Mouse (Mus musculus): ENCODE measurements around the gene Sap30l. TPM values are rescaled to one million over a fixed set of nuclear protein-coding genes. Genes with fewer than 3 reads are reported as not detected.

Gene Sap30l
- polyA plus RNA-seq, 1 experiment from 2014 or later = 20.4 TPM

GRCm38 (mm10) chr11:57767171-57767570, 34.3 kb upstream of the Sap30l start:
- Histone ChIP-seq H3K4me3 (ENCODE audit: control insufficient read depth in 1 of 2, insufficient read depth in 1 of 2, low read depth in 1 of 2, low read length in 2 of 2) (no peak overlapping the region), H3K9ac (ENCODE audit: low read length) (no peak overlapping the region), H3K4me1 (ENCODE audit: control insufficient read depth in 2 of 2, insufficient read depth in 2 of 2, low read length in 2 of 2) (no peaks in the 10 kb centered on the region), H3K4me2 (ENCODE audit: low read length) (no peak overlapping the region), H3K27ac (replicated peaks in 1 of 2; ENCODE audit: control insufficient read depth in 1 of 2, insufficient read depth in 1 of 2, low read depth in 2 of 2, low read length in 2 of 2) (no peak overlapping the region), H3K9me3 (ENCODE audit: control insufficient read depth, low read length) (0 out of 2 replicates have a peak, but pooled peaks cover 7% of the 10 kb centered on the region), H3K36me3 (ENCODE audit: control insufficient read depth, insufficient read depth, low read length) (peaks cover 21% of the 10 kb centered on the region; the same call in 1 of the 2 replicates), H3K27me3 (ENCODE audit: control insufficient read depth, insufficient read depth, low read length) (no peaks in the 10 kb centered on the region)
- 57% methylated on average over 6 of the region's 6 CpGs for whole genome bisulfite sequencing
- no peak for ATAC-seq (ENCODE audit: insufficient number of reproducible peaks, insufficient read depth, low FRiP score, low read depth)

- no peak overlapping the region for H3K4me2 ChIP-seq (ENCODE audit: low read length)
- H3K4me1 ChIP-seq (ENCODE audit: control insufficient read depth in 2 of 2, insufficient read depth in 2 of 2, low read length in 2 of 2) = peaks cover 7 to 12% of the 10 kb centered on the region in 2 experiments; a peak in 3 of 4 replicates
- WGBS = 91% methylated on average over 5 of the region's 5 CpGs
- no peak for ATAC-seq (ENCODE audit: insufficient number of reproducible peaks, insufficient read depth, low FRiP score, low read depth)
- H3K27ac ChIP-seq (replicated peaks in 1 of 2; ENCODE audit: control insufficient read depth in 1 of 2, insufficient read depth in 1 of 2, low read depth in 2 of 2, low read length in 2 of 2) = no peak overlapping the region
- H3K4me3 ChIP-seq (ENCODE audit: control insufficient read depth in 1 of 2, insufficient read depth in 1 of 2, low read depth in 1 of 2, low read length in 2 of 2) = no peak overlapping the region
- no peaks in the 10 kb centered on the region for H3K9me3 ChIP-seq (ENCODE audit: control insufficient read depth, low read length)
- H3K36me3 ChIP-seq (ENCODE audit: control insufficient read depth, insufficient read depth, low read length) = peaks cover 21% of the 10 kb centered on the region; the same call in 1 of the 2 replicates
- H3K9ac ChIP-seq (ENCODE audit: low read length) = no peak overlapping the region
- H3K27me3 ChIP-seq (ENCODE audit: control insufficient read depth, insufficient read depth, low read length) = no peaks in the 10 kb centered on the region
Measured at GRCm38 (mm10) chr11:57770776-57771175, 30.7 kb upstream of the Sap30l start.

GRCm38 (mm10) chr11:57771676-57772075, 29.8 kb upstream of the Sap30l start:
- H3K4me3 ChIP-seq (ENCODE audit: control insufficient read depth in 1 of 2, insufficient read depth in 1 of 2, low read depth in 1 of 2, low read length in 2 of 2) = no peak overlapping the region
- no peak overlapping the region for H3K9ac ChIP-seq (ENCODE audit: low read length)
- peaks cover 21% of the 10 kb centered on the region; the same call in 1 of the 2 replicates for H3K36me3 ChIP-seq (ENCODE audit: control insufficient read depth, insufficient read depth, low read length)
- H3K4me2 ChIP-seq (ENCODE audit: low read length) = no peak overlapping the region
- 86% methylated on average over 8 of the region's 8 CpGs for WGBS
- no peak for ATAC-seq (ENCODE audit: insufficient number of reproducible peaks, insufficient read depth, low FRiP score, low read depth)
- H3K27ac ChIP-seq (replicated peaks in 1 of 2; ENCODE audit: control insufficient read depth in 1 of 2, insufficient read depth in 1 of 2, low read depth in 2 of 2, low read length in 2 of 2) = no peak overlapping the region
- no peaks in the 10 kb centered on the region for H3K27me3 ChIP-seq (ENCODE audit: control insufficient read depth, insufficient read depth, low read length)
- H3K9me3 ChIP-seq (ENCODE audit: control insufficient read depth, low read length) = no peaks in the 10 kb centered on the region
- H3K4me1 ChIP-seq (ENCODE audit: control insufficient read depth in 2 of 2, insufficient read depth in 2 of 2, low read length in 2 of 2) = peaks cover 7 to 12% of the 10 kb centered on the region in 2 experiments; a peak in 3 of 4 replicates

GRCm38 (mm10) chr11:57773479-57773878, 28.0 kb upstream of the Sap30l start:
- peaks cover 17% of the 10 kb centered on the region; the same call in 1 of the 2 replicates for H3K36me3 ChIP-seq (ENCODE audit: control insufficient read depth, insufficient read depth, low read length)
- no peaks in the 10 kb centered on the region for H3K9me3 ChIP-seq (ENCODE audit: control insufficient read depth, low read length)
- no peak for ATAC-seq (ENCODE audit: insufficient number of reproducible peaks, insufficient read depth, low FRiP score, low read depth)
- H3K4me3 ChIP-seq (ENCODE audit: control insufficient read depth in 1 of 2, insufficient read depth in 1 of 2, low read depth in 1 of 2, low read length in 2 of 2) = no peak overlapping the region
- 27% methylated on average over 13 of the region's 13 CpGs for WGBS
- no peak overlapping the region for H3K9ac ChIP-seq (ENCODE audit: low read length)
- no peaks in the 10 kb centered on the region for H3K27me3 ChIP-seq (ENCODE audit: control insufficient read depth, insufficient read depth, low read length)
- H3K4me2 ChIP-seq (ENCODE audit: low read length) = no peak overlapping the region
- peaks cover 7 to 12% of the 10 kb centered on the region in 2 experiments; a peak in 3 of 4 replicates for H3K4me1 ChIP-seq (ENCODE audit: control insufficient read depth in 2 of 2, insufficient read depth in 2 of 2, low read length in 2 of 2)
- H3K27ac ChIP-seq (replicated peaks in 1 of 2; ENCODE audit: control insufficient read depth in 1 of 2, insufficient read depth in 1 of 2, low read depth in 2 of 2, low read length in 2 of 2) = no peak overlapping the region

- ATAC-seq (ENCODE audit: insufficient number of reproducible peaks, insufficient read depth, low FRiP score, low read depth) = no peak
- Histone ChIP-seq H3K9me3 (ENCODE audit: control insufficient read depth, low read length) (no peaks in the 10 kb centered on the region), H3K36me3 (ENCODE audit: control insufficient read depth, insufficient read depth, low read length) (peaks cover 17% of the 10 kb centered on the region; the same call in 1 of the 2 replicates), H3K4me1 (ENCODE audit: control insufficient read depth in 2 of 2, insufficient read depth in 2 of 2, low read length in 2 of 2) (peaks cover 7 to 12% of the 10 kb centered on the region in 2 experiments; a peak in 3 of 4 replicates), H3K27me3 (ENCODE audit: control insufficient read depth, insufficient read depth, low read length) (no peaks in the 10 kb centered on the region), H3K27ac (replicated peaks in 1 of 2; ENCODE audit: control insufficient read depth in 1 of 2, insufficient read depth in 1 of 2, low read depth in 2 of 2, low read length in 2 of 2) (no peak overlapping the region), H3K9ac (ENCODE audit: low read length) (no peak overlapping the region), H3K4me2 (ENCODE audit: low read length) (no peak overlapping the region), H3K4me3 (ENCODE audit: control insufficient read depth in 1 of 2, insufficient read depth in 1 of 2, low read depth in 1 of 2, low read length in 2 of 2) (no peak overlapping the region)
- 24% methylated on average over 4 of the region's 4 CpGs for WGBS
Measured at GRCm38 (mm10) chr11:57773936-57774335, 27.5 kb upstream of the Sap30l start.

GRCm38 (mm10) chr11:57775868-57776267, 25.6 kb upstream of the Sap30l start:
- Histone ChIP-seq H3K27ac (replicated peaks in 1 of 2; ENCODE audit: control insufficient read depth in 1 of 2, insufficient read depth in 1 of 2, low read depth in 2 of 2, low read length in 2 of 2) (no peak overlapping the region), H3K9ac (ENCODE audit: low read length) (no peak overlapping the region), H3K4me1 (ENCODE audit: control insufficient read depth in 2 of 2, insufficient read depth in 2 of 2, low read length in 2 of 2) (peaks cover 7 to 12% of the 10 kb centered on the region in 2 experiments; a peak in 3 of 4 replicates), H3K4me3 (ENCODE audit: control insufficient read depth in 1 of 2, insufficient read depth in 1 of 2, low read depth in 1 of 2, low read length in 2 of 2) (no peak overlapping the region), H3K27me3 (ENCODE audit: control insufficient read depth, insufficient read depth, low read length) (no peaks in the 10 kb centered on the region), H3K36me3 (ENCODE audit: control insufficient read depth, insufficient read depth, low read length) (peaks cover 6% of the 10 kb centered on the region; the same call in 1 of the 2 replicates), H3K9me3 (ENCODE audit: control insufficient read depth, low read length) (no peaks in the 10 kb centered on the region), H3K4me2 (ENCODE audit: low read length) (no peak overlapping the region)
- no peak for ATAC-seq (ENCODE audit: insufficient number of reproducible peaks, insufficient read depth, low FRiP score, low read depth)
- WGBS = 69% methylated on average over 6 of the region's 6 CpGs

- no peak for ATAC-seq (ENCODE audit: insufficient number of reproducible peaks, insufficient read depth, low FRiP score, low read depth)
- H3K9me3 ChIP-seq (ENCODE audit: control insufficient read depth, low read length) = no peaks in the 10 kb centered on the region
- no peak overlapping the region for H3K4me2 ChIP-seq (ENCODE audit: low read length)
- peaks cover 7% of the 10 kb centered on the region; the same call in 1 of the 2 replicates for H3K36me3 ChIP-seq (ENCODE audit: control insufficient read depth, insufficient read depth, low read length)
- H3K4me1 ChIP-seq (ENCODE audit: control insufficient read depth in 2 of 2, insufficient read depth in 2 of 2, low read length in 2 of 2) = peaks cover 7 to 12% of the 10 kb centered on the region in 2 experiments; a peak in 3 of 4 replicates
- WGBS = 98% methylated on average over 3 of the region's 3 CpGs
- H3K27ac ChIP-seq (replicated peaks in 1 of 2; ENCODE audit: control insufficient read depth in 1 of 2, insufficient read depth in 1 of 2, low read depth in 2 of 2, low read length in 2 of 2) = no peak overlapping the region
- H3K27me3 ChIP-seq (ENCODE audit: control insufficient read depth, insufficient read depth, low read length) = no peaks in the 10 kb centered on the region
- no peak overlapping the region for H3K9ac ChIP-seq (ENCODE audit: low read length)
- H3K4me3 ChIP-seq (ENCODE audit: control insufficient read depth in 1 of 2, insufficient read depth in 1 of 2, low read depth in 1 of 2, low read length in 2 of 2) = no peak overlapping the region
Measured at GRCm38 (mm10) chr11:57776546-57776945, 24.9 kb upstream of the Sap30l start.

GRCm38 (mm10) chr11:57778349-57778748, 23.1 kb upstream of the Sap30l start:
- Histone ChIP-seq H3K36me3 (ENCODE audit: control insufficient read depth, insufficient read depth, low read length) (0 out of 2 replicates have a peak, but pooled peaks cover 6% of the 10 kb centered on the region), H3K4me3 (ENCODE audit: control insufficient read depth in 1 of 2, insufficient read depth in 1 of 2, low read depth in 1 of 2, low read length in 2 of 2) (no peak overlapping the region), H3K9me3 (ENCODE audit: control insufficient read depth, low read length) (no peaks in the 10 kb centered on the region), H3K4me2 (ENCODE audit: low read length) (no peak overlapping the region), H3K27me3 (ENCODE audit: control insufficient read depth, insufficient read depth, low read length) (no peaks in the 10 kb centered on the region), H3K9ac (ENCODE audit: low read length) (no peak overlapping the region), H3K27ac (replicated peaks in 1 of 2; ENCODE audit: control insufficient read depth in 1 of 2, insufficient read depth in 1 of 2, low read depth in 2 of 2, low read length in 2 of 2) (no peak overlapping the region), H3K4me1 (ENCODE audit: control insufficient read depth in 2 of 2, insufficient read depth in 2 of 2, low read length in 2 of 2) (peaks cover 1 to 6% of the 10 kb centered on the region in 2 experiments; a peak in 3 of 4 replicates)
- ATAC-seq (ENCODE audit: insufficient number of reproducible peaks, insufficient read depth, low FRiP score, low read depth) = no peak
- 21% methylated on average over 5 of the region's 5 CpGs for WGBS

All from heart, embryonic 14.5 days (tissue).